Mouse (Mus musculus): ENCODE data around the gene C2.
A peak's percentile ranks its signal among the peaks of the same experiment; 100 is the strongest.

Gene C2

DNA sequence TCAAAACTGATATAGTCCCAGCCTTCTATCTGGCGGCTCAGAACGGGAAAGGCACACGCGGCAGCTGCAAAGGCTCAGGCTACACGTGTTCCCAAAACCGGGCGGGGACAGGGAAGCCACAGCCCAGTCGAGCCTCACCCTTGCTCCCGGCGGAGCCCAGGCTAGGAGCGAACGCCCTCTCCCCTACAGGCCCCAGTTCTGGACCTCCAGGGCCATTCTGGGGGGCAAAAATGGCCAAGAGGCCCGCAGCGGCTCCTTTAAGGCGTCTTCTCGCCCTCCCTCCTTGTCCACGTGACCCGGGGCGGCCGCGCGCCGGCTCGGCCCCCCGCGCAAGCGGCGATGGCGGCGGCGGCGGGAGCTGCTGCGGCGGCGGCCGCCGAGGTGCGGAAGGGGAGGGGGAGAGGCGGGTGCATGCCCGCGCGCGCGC, at the start of gene C2, which contains the start of gene Ehmt2:
C2 (minus strand) TSS at position 106 of the 427 bp plus-strand sequence.
Ehmt2 (plus strand) TSS at position 310 of the 427 bp plus-strand sequence.
- peak; percentile 76 for DNase-seq (ENCODE audit: low read depth, low spot score)

DNA sequence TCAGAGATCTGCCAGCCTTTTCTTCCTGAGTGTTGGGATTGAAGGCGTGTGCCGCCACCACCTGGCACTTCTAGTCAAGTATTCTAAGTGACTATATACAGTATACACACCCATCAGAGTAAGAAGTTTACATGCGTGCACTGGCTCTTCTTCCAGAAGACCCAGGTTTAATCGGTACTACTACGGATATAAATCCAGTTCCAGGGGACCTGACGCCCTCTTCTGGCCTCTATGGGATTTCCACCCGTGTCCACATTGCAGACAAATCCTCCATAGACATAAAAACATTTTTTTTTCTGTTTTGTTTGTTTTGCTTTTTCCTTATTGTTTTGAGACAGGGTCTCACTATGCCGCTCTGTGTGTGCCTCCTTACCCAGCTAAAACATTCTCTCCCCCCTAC, 49.5 kb upstream of the C2 start:
- DNase-seq (ENCODE audit: low read depth, low spot score) = peak; percentile 70

DNA sequence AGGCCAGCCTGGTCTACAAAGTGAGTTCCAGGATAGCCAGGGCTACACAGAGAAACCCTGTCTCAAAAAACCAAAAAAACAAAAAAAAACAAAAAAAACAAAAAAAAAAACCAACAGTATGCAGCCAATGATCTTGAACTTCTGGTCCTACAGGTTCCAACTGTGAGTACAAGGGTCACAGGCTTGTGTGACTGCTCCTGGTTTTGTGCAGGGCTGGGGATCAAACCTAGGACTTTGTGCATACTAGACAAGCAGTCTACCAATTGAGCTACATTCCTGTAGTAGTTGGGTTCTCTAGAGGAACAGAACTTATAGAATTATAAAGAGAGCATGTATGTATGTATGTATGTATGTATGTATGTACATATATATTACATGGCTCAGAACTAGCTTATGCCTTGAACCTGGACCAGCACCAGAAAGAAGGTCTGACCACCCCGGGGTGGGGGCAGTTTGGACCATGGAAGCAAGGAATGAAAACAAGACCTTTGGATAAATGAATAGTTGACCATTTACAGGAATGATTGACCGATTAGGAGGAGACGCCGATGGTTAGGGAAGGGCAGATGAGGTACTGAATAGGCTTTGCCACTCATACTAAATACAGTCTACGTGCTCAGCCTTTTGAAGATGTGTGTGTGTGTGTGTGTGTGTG, 48.5 kb upstream of the C2 start:
- DNase-seq (ENCODE audit: low read depth, low spot score) = no peak

DNA sequence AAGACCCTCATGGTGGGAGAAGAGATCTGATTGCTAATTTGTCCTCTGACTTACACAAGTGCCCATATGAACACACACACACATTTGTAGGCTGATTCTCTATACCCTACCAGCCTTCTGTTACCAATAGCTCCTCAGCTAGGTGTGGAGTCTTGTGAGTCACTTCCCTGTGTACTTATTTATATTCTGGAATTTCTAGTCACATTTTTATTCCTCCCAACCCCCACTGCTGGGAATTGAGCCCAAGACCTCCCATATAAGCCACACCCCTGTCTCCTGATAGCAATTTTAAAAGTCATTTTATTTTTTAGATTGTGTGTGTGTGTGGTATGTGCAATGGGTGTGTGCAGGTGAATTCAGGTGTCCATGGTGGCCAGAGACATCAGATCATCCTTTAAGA, 46.3 kb upstream of the C2 start:
- no peak for DNase-seq (ENCODE audit: low read depth, low spot score)

DNA sequence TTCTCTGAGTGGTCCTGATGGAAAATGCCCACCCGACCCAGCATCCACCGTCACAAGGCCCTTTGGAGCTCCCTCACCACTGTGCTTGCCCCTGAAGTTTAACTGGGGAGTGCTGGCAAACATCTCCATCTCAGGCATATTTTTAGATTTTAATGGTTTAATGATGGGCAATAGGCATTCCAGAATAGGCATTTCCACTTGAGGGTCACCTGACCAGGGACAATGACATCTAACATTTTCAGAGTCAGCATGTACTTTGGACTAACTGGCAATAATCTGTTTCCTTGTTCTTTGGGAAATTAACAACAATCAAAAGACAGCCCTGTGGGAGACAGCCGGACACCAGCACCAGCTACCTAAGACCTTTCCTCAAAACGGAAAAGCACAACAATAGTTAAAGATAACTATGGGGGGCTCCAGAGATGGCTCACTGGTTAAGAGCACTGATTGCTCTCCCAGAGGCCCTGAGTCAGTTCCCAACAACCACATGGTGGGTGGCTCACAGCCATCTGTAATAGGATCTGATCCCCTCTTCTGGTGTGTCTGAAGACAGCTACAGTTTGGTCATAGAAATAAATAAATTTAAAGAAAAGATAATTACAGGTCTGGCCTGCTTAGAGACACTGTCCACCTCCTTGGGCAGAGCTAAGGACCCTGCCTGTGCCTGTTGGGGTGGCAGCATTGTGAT, 45.2 kb upstream of the C2 start:
- DNase-seq (ENCODE audit: low read depth, low spot score) = no peak

DNA sequence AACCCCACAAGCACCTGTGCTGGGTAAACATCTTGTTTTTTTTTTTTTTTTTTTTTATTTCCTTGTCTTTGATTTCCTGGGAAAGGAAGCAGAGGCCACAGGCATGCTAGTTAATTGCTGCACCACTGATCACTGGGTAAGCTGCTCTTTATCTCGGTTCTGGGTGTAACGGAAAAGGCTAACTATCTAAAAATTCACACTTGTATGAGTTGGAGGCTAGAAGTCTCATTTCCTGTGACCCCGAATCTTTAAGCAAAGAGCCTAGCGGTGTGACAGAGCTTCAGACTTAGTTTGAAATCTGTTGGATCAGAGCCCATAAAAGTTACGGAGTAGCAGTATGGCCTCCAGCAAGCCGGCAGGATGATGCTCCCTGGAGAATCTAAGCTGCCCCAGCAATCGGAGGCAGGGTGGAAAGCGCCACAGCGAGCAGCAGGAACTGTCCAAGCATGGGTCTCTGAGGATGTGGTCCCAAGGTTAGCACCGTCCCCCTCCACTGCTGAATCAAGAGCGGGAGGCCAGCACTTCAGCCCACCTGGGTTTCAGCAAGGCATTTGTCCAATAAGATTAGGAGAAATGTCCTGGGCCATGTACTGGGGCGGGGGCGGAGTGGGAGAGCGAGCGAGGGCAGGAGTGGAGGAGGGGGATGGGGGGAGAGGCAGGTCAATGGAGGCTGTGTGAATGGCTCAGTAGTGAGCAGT, 43.4 kb upstream of the C2 start:
- DNase-seq (ENCODE audit: low read depth, low spot score) = peak; percentile 74

DNA sequence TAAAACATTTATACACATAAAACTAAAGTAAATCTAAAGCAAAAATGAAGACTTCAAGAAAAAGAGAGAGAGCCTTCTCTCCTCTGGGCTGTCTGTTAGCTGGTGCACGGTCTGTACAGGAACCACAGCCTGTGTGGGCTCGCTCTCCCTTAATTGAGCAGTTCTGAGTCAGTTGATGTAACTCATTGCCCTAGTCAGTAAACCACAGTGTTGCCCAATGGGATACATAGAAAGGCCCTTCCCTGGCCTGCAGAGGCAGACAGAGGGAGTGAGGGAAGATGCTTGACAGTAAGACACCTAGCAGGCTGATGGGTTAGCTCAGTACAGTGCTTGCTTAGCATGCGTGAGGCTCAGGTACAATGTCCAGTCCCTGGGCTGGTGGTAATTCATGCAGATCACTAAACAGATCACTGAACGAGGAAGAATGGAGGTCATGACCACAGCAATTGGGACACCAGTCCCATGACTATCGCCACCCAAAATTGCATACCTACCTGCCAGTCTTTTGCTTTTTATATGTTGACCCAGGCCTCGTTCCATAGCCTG, 40.0 kb upstream of the C2 start:
- no peak for DNase-seq (ENCODE audit: low read depth, low spot score)

DNA sequence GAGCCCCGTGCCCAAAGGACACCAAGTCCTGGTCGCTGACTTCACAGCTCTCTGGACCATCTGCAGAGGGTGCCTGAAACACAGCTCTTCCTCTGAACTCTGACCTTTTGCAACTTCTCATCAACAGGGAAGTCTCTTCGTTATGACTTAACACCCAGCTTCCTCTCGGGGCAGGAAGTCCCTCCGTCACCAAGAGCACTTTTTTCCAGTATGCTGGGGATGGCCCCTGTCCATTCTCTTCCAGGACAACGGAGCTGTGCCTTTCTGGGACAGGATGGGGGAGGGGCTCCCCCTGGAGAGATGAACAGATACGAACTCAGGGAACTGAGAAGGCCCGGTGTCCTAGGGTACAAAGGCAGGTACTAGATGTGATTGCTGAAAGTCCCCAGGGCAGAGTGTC, 36.8 kb upstream of the C2 start:
- no peak for DNase-seq (ENCODE audit: low read depth, low spot score)

DNA sequence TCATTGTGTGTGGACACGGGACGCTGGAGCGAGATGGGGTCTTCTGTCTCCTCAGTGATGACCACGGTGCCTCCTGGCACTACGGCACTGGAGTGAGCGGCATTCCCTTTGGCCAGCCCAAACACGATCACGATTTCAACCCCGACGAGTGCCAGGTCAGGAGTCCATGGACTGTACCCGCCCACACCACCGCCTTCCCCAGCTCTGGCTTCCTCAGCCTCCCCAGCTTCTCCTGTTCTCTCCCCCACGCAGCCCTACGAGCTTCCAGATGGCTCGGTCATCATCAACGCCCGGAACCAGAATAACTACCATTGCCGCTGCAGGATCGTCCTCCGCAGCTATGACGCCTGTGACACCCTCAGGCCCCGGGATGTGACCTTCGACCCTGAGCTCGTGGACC, 36.0 kb upstream of the C2 start:
- DNase-seq (ENCODE audit: low read depth, low spot score) = no peak

DNA sequence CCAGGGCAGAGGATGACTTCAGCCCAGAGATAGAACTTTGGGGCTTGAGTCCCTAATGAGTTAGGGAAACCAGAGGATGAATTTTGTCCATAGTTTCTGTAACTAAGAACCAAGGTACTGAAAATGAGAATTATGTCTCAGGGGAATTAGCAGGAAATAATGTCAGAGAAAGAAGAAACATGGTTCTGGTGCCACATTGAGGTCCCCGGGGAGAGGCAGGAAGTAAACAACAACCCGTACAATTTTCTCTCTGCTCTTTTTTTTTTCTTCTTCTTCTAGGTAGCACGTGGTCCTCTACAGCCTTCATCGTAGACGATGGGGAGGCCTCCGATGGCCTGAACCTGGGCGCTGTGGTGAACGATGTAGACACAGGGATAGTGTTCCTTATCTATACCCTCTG, 34.2 kb upstream of the C2 start:
- DNase-seq (ENCODE audit: low read depth, low spot score) = no peak

DNA sequence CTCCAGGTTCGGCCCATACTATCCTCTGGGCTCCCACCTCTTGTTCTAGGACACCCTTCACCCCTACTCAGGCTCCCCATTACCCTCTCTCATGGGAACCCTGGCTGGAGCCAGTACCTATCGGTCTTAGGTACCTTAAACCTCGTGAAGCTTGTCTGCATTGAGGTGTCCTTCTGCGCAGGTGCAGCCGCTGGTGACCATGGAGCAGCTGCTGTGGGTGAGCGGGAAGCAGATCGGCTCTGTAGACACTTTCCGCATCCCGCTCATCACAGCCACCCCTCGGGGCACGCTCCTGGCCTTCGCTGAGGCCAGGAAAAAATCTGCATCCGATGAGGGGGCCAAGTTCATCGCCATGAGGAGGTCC, 33.7 kb upstream of the C2 start:
- no peak for DNase-seq (ENCODE audit: low read depth, low spot score)

DNA sequence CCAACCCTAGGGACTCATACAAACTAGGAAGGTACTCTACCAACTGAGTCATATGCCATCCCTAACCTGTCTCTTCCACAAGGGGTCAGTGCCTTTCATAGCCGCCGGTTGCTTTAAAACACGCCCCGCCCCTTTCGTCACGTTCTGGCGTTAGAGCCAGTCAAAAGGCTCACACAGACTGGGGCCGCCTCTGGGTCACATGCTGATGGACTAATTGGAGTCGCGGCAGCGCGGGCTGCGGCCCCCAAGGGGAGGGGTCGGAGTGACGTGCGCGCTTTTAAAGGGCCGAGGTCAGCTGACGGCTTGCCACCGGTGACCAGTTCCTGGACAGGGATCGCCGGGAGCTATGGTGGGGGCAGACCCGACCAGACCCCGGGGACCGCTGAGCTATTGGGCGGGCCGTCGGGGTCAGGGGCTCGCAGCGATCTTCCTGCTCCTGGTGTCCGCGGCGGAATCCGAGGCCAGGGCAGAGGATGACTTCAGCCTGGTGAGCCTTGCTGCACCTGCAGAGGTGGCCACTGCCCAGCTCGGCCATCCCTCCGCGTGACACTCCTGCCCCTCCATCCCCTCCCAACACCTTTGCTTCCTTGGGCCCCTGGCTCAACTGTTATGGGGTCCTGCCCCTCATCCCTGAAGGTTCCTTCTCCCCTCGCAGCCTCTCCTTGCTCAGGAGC, 33.1 kb upstream of the C2 start, which contains the start of gene Neu1:
Neu1 (plus strand) TSS at position 193 of the 674 bp plus-strand sequence.
- peak; percentile 99 for DNase-seq (ENCODE audit: low read depth, low spot score)

DNA sequence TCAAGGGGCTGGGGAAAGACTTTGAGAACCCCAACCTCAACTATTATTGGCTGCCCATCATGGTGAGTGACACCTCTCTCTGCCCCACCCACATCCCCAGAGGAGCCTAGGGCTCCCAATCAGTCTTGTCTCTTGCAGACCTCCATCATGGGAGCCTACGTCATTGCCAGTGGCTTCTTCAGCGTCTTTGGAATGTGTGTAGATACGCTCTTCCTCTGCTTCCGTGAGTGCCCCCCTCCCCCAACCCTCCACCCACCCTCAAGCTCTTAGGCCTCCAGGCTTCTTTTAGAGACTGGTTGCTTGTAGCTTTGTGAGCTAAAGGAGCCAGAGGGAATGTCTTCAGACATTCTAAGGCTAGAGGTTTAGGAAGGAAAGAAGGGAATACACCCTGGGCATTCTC, 30.8 kb upstream of the C2 start:
- DNase-seq (ENCODE audit: low read depth, low spot score) = peak; percentile 82

DNA sequence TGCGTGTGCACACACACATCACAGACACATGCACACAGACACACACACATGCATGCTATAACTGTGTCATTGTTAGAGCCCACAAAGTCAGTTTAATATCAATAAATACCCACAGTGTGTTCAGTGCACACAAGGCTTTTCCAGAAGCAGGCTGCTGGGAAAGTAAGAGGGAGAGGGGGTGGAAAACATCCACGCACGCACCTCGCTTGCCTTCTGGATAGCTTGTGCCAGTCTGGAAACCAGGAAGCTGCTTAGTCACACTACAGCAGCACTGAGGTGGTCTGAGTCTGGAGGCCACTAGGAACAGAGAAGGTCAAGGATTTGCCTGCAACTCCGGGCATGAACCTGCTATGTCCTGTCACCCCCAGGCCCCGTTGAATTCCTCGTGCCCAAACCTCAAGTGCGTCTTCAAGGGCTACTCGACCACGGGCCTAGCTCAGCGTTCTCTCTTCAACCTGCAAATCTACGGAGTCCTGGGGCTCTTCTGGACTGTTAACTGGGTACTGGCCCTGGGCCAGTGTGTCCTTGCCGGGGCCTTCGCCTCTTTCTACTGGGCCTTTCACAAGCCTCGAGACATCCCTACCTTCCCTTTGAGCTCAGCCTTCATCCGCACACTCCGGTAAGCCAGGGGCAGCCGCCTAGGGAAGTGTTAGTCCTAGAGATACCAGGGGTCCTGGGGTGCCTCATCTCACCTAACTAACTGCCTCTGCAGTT, 29.4 kb upstream of the C2 start:
- no peak for DNase-seq (ENCODE audit: low read depth, low spot score)

DNA sequence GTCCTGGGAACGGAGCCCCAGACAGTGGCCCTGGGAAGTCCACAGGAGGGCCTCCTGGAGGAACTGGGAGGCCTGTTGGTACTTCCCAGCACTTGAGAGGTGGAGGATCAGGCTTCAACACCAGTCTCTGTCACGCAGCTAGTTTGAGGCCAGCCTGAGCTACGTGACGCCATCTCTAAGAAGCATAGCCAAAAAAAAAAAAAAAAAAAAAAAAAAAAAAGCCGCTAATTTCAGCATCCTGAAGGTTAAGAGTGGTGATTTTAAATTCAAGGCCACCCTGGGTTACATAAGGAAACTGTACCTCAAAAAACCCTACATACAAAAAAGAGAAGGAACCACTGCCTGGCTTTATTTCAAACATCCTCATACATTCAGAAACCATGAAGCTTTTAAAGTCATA, 26.2 kb upstream of the C2 start:
- DNase-seq (ENCODE audit: low read depth, low spot score) = no peak

DNA sequence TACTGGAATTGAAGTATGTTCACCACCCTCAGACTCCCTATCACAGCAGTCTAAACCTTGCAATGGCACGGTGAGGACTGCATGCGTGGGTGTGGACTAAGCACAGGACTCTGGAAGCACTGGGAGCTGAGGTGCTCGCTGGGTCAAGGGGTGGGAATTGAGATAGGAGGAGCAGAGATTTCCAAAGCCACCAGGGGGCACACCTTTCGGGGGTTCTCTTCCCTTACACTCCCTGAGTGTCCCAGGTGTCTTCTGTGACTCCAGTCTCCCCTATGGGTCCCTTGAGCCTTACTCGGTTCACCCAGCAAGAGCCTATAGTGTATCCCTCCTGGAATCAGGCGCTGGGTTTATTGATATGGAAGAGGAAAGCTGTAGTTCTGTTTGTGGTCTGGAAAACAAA, 24.9 kb upstream of the C2 start:
- DNase-seq (ENCODE audit: low read depth, low spot score) = no peak

DNA sequence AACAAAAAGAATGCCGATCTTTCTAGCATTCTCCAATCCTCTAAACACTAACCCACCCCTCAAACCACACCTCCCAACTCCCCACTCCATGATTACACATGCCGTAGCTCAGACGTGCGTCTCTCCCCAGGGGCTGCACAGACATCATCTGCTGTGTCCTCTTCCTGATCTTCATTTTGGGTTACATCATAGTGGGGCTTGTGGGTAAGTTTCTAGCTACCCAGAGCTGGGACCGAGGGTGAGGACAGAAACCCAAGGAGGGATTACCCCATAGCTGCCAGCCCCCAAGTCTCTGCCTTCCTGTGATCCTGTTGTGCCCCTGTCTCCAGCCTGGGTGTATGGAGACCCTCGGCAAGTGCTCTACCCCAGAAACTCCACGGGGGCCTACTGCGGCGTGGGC, 19.1 kb upstream of the C2 start:
- no peak for DNase-seq (ENCODE audit: low read depth, low spot score)

DNA sequence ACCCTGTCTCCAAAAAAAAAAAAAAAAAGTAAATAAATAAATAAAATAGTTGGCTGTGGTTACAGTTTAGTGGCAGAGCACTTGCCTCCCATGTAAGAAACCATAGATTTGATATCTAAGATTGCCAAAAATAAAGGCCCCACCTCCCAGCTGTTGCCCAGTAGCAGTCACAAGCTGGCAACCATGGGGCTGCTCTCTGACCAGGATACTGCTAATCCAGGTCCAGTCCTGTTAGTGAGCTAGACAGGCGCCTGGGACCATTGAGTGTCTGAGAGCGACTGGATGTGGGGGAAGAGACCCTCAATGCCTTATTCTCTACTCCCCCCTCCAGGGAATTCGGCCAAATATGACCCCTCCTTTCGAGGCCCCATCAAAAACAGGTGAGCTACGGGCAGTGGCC, 18.3 kb upstream of the C2 start:
- no peak for DNase-seq (ENCODE audit: low read depth, low spot score)

DNA sequence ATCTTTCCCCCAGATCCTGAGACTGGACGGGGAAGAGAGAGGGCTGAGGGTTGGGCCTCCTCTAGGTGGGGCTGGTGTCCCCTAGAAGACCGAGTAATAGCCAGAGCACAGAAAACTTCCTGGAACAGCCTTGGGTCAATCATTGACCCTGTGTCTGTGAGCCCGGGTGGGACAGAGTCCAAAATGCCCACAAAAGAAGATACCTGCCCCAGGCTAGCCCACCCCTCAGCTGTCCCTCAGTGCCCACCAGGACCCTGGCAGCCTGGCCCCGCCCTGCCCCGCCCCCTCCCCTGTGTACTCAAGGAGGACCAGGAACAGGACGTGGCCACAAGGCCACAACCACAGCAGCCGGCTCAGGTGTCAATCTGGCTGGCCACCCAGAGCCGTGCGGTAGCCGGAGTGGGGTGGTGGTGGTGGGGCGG, 17.4 kb upstream of the C2 start:
- no peak for DNase-seq (ENCODE audit: low read depth, low spot score)

DNA sequence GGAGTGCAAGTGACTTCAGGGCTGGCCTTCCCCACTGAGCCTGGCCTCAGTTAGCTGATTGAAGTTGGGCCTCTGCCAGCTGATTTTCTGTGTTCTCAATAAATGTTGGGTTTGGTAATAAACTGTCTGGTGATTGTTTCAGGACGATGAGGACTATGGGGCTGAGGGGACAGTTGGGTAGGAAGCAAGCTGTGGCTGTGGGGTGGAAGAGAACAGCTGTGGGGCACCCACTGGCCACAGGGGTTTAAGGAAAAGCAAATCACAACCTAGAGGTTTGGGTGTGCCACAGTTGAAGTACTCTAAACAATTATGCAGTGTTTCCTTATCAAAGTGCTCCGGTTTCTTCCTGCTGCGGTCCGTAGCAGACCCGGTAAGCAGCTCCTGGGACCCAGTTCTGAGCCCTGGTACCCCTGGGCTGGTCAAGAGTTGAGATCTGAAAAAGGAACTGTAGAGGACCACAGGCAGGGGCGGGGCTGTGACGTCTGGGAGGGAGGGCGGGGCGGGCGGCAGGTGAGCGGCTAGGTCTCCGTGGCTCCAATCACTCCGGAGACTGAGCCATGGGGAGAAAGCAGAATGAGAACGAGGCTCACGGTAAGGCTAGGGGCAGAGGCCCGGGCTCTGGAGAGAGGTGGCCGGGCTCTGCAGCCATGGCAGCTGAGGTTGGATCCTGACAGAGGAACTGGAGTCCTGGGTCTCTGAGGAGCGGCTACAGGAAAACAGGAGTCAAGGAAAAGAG, 16.0 kb upstream of the C2 start, which contains the start of gene Slc44a4:
Slc44a4 (plus strand) TSS at position 537 of the 736 bp plus-strand sequence.
- no peak for DNase-seq (ENCODE audit: low read depth, low spot score)

DNA sequence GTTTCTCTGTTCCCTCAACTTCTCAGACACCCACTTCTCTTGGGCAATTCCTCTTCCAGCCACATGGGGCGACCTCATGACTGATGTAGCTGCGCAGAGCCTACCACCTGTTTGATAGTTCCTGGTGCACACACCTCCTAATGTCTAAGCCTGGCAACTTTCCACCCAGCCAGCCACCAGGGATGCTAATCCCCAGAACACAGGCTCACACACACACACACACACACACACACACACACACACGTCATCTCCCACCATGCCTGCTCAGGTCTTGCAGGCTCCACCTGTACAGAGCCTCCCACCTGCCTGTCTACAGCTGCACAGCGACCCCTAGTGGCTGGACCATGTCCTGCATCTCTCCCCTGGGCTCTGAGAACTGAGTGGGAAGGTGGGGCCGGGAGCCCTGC, 13.9 kb upstream of the C2 start:
- peak; percentile 92 for DNase-seq (ENCODE audit: low read depth, low spot score)

All from R1 (cell line).